Mouse (Mus musculus): ENCODE measurements around the gene Trcg1. TPM values are rescaled to one million over a fixed set of nuclear protein-coding genes. Genes with fewer than 3 reads are reported as not detected.

The Trcg1 gene
- polyA plus RNA-seq, 1 experiment, result not detected

DNA sequence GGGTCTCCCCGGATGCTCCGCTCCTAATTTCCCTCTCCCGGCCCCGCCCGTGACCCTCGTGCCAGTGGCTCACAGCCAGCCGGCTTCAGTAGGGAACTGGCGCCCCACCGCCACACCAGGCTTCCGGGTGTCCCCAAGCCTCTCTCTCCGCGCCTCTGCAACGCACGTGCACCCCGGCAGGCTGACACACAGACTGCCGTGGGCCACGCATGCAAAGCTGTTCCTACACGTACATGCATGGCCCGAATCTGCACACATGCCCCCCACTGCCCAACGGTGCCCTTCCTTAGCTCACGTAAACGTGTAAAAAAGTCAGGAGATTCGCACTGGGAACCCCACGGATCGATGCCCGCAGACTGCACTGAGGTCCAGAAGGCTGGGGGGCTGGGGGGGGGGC lies 25.2 kb downstream of the Trcg1 start:
- DNase-seq (ENCODE audit: extremely low spot score in 1 of 2, low spot score in 1 of 2), result peak in 1 of 2 experiments; percentile 50

DNA sequence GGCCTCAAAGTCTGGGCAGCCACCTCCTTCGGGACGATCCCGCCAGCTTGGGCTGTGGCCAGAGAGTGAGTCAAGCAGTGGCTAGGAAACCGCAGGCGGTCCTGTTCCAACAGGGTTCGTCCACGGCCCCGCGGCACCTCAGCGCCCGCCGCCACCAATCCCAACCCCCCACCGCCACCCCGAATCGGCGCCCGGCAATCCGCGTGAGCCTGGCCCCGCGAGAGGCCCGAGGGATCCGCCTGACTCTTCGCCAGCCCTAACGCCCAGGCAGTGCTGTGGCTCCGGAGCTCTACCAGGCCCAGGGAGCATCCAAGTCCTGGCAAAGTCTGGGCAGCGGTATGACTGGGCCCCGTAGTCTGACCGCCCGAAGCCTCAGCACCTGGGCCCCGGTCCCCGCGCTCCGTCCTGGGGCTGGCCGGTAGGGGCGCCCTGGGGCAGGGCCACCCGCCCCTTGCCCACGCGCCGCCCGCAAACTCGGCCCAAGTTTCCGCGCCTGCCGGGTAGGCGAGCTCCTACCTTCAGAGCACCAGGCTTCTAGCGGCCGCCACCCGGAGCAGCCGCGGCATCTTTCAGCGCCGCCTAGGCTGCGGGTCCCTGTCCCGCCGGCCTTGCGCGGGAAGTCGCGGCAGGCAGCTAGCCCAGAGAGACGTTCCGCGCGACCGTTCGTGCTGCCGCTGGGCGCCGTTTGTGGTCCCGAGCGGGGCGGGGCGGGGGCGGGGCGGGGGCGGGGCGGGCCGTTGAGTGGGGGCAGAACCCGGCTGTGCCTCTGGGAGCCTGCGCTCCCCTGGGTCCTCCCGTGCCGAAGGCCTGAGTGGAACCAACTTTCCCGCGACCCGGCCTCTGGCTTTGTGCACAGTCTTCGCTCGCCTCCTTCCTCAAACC lies 25.8 kb downstream of the Trcg1 start, which contains the start of gene 1700017B05Rik:
Gene 1700017B05Rik (minus strand): TSS at position 700 of the 882 bp plus-strand sequence.
- peak in 1 of 2 experiments; percentile 46 for DNase-seq (ENCODE audit: extremely low spot score in 1 of 2, low spot score in 1 of 2)

DNA sequence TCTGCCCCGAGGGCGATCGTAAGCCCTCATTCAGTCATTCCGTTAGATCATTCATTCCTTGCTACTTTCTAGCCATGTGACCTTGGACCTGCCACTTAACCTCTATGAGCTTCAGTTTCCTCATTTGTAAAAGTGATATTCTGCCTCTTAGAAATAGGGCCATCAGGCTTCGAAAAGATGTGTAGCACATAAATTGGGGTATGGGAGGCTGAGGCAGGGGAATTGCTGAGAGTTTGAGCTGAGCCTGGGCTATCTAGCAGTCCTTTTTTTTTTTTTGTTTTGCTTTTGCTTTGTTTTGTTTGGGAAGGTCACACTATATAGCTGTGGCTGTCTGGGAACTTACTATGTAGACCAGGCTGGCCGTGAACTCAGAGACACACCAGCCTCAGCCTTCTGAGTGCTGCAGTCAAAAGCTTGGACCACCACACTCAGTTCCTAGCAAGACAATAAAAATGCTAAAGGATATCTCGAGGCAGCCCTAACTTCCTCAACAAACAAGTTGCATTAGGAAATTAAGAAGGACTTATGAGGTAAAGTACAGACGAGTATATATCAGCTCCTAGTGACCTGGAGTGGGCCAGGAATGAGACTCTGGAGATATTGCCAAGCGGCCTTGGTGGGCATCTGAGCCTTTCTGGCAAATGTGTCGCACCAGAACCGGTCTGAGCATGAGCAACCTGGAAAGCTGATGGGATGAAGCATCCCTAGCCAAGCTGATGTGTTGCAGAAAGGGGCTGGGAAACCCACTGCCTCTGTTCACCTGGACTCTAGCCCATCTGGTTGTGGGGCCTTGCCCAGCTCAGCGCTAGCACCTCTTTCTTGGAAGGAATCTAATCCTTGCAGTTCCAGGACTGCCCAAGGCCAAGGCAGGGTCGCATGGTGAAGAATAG lies 26.7 kb downstream of the Trcg1 start:
- DNase-seq (ENCODE audit: extremely low spot score in 1 of 2, low spot score in 1 of 2), result no peak

DNA sequence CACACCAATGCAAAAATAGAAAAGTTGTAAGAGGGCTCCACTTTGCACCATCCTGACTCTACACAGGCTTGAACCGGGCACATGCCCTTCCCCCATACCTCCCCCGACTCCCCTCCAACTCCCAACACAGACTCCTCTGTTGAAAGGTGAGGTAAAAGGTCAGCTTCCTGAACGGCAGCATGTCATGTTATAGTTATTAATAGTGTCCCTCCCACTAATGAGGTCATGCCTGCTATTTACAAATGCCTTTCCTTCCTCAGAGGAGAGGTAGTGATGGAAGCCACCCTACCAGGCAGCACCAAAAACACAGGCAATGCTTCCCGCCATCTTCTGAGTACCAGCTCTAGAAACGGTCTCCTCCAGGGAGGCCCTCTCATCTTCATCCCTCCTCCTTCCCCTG lies 28.8 kb downstream of the Trcg1 start:
- no peak for DNase-seq (ENCODE audit: extremely low spot score in 1 of 2, low spot score in 1 of 2)

DNA sequence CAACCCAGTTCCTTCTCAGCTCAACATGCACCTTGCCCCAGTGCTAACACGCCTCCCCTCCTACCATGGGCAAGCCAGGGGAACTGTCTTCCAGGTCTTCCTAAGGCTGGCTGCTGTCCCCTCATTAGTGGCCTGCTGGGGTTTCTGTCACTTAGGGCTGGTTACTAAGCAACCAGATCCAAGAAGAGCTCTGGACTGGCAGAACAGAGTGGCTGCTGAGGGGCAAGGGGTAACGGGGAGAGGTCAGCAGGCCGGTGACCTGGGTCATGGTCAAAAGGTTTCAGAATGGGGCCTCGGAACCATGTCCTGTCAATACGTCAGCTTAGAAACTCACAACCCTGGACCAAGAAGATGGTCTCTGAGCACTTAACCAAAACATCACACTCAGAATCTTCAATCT lies 31.1 kb downstream of the Trcg1 start:
- DNase-seq (ENCODE audit: extremely low spot score in 1 of 2, low spot score in 1 of 2), result no peak

DNA sequence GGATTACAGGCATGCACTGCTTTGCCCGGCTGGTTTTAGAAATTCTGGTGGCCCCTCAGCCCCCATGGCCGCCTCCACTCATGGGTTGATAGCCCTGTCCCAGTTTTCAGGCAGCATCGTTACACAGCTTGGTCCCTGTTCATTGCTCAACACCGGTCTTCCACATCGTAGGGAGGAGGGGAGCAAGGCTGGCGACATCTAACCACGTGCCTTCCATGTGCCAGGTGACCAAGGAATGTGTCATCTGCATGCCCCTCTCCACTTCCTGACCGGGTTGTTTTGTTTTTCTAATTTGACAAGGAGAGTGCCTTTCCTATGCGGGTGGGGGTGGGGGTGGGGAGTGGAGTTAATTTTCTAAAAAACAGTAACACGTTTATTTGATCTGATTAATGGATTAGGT lies 31.7 kb downstream of the Trcg1 start:
- DNase-seq (ENCODE audit: extremely low spot score in 1 of 2, low spot score in 1 of 2), result no peak

DNA sequence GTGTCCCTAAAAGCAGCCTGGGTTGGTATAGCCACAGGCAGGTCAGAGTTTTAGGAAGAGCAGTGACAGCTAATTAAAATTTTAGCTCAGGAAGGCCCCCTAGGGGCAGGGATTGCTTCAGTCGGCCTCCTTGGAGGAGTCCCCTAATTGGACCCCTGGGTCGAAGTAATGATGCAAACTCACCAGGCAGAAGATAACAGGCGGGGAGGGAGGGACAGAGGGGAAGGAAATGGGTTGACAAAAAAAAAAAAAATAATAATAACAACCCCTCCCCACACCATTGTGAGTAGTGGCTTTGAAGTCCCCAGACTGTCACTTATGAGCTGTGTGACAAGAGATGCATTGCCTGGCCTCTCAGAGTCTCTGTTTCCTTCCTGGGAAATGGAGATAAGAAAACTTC lies 32.2 kb downstream of the Trcg1 start:
- DNase-seq (ENCODE audit: extremely low spot score in 1 of 2, low spot score in 1 of 2), result no peak

DNA sequence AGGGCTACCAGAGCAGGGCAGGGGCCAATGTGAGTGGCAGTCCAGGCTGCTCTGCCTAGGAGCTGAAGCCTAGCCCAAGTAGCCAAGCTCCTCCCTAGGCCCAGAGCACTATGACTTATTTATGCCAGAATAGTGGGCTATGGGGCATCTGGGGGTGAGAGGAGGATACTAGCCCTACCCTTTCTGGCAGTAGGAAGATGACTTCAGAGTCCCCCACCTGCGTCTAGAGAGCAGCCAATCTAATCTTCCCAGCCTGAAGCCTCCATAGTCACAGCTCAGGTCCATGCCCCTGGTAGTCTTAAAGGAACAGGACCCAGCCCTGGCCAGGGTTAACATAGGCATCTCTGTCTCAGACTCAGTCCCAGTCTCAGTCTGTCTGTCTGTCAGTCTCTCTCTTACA lies 33.0 kb downstream of the Trcg1 start:
- no peak for DNase-seq (ENCODE audit: extremely low spot score in 1 of 2, low spot score in 1 of 2)

DNA sequence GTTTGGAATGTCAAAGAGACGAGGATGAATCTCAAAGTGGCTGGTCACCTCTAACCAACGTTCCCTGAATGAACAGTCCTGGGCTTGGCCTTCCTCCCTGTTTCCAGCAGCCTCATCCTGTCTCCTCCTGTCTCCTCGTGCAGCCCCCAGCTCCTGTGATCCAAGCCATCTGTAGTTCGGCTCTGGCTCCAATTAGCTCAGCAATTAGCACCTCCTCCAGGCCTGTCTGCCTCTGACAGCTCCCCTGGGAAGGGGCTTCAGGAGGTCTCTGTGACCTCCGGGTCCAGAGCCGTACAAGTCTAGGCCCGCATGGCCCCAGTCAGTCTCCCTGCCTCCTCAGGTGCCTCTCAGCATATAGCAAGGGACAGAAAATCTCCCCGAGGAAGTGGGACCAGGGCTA lies 34.0 kb downstream of the Trcg1 start:
- DNase-seq (ENCODE audit: extremely low spot score in 1 of 2, low spot score in 1 of 2), result no peak

DNA sequence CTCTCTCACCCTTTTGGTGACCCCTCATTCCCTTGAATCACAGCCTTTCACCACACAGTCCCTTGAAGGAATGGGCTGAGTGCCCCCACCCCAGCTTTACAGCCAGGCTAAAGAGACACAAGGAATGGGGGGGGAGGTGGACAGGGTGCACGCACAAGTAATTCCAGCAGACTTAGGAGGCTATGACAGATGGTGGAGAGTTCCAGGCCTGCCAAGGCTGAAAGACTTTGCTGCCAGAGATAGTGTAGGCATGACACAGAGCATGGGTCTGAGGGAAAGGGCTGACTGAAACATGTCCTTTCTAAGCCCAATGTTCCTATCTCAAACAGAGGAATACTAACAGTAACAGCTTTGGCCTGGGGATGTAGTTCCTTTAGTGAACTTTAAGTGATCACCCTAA lies 34.7 kb downstream of the Trcg1 start:
- no peak for DNase-seq (ENCODE audit: extremely low spot score in 1 of 2, low spot score in 1 of 2)

DNA sequence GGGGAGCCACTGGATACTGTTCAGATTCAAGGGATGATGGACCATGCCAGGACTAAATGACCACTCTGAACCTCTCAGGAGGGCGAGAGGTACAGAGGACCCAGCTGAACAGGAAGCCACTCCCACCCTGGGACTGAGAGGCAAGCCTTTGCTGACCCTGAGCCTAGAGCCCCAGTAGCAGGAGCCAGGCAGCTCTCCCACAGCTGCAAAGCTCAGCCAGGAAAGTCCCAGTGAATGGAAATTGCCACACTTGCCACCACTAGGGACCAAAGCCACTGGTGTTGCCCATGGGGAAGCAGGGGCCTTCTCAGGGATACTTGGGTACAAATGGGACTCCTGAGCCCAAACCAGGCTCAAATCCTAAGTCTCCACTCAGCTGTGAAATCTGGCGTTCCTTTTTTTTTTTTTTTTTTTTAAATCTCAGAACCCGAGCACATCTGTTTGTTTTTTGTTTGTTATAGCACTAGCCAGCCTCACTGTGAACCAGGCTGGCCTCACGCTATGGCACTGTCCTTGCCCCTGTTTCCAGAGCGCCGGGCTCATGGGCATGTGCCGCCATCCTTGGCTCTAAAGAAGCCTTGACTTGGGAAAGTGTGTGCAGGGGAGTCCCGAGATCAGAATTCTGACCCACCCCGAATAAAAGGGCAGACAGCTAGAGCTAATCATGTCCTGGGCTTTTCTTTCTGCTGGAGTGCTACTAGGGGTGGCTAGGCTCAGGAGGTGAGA lies 35.6 kb downstream of the Trcg1 start:
- no peak for DNase-seq (ENCODE audit: extremely low spot score in 1 of 2, low spot score in 1 of 2)

DNA sequence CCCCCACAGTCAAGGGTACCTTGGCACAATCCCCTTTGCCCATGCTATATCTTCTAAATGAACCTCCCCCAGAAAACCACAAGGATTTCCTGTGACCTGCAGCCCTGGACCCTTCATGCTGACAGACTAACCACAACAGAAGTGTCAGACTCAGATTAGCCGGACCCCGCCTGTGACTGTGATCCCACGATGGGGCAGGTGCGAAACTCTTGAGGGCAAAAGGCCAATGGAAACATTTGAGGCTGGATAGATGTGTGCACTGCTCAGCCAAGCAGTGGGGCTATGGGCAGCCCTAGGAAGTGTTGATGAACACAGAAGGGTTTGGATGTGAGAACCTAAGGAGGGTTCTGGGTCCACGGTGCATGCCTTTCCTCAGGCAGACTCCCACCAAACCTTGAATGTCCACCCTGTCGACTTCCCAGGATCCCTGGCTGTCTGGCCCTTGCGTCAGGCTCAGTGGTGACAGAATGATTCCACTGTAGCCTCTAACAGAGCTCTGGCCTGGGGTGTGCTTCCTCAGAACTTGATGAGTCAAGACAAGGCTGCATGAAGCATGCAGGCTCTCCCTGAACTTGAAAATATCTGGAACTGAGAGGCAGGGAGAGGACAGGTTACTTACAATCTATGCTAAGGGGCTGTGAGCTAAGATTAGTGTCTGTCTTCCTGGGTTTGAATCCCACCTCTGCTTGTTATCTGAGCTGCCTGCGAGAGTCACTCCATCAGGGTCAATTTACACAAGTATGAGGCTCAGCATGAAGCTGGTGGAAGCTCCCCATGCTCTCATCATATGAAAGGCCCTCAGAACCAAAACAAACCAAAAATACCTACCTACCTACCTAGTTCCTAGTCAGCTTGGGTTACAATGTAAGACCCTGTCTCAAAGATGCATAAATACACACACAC lies 36.8 kb downstream of the Trcg1 start:
- DNase-seq (ENCODE audit: extremely low spot score in 1 of 2, low spot score in 1 of 2), result no peak

DNA sequence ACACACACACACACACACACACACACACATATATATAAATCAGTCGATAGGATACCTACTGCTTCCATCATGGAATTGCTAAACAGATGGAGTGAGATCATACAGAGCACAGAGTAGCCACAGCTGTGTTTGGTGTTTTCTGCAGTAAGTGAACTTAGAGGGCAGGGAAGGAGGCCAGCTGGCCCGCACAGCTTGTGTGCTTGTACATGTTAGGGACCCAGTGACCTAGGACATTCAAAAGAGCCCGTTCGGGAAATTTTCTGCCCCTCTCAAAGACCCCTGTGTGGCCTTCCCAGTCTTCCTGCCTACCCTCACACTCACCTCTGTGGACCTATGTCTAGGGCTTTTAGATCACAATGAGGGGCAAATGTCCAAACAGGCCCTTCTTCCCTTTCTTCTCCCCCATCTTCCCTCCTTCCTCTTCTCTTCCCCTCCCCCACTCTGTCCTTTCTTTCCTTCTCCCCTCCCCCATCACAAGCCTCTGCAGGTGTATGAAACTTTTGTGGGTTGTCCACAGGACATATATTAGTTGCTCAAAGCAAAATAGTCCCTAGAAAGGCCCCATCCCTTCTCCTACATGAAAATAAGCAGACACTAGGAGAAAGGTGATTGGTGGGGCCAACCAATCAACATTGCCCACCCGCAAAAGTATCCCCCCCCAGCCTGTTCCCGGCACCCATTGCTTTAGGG lies 37.6 kb downstream of the Trcg1 start:
- DNase-seq (ENCODE audit: extremely low spot score in 1 of 2, low spot score in 1 of 2), result no peak

DNA sequence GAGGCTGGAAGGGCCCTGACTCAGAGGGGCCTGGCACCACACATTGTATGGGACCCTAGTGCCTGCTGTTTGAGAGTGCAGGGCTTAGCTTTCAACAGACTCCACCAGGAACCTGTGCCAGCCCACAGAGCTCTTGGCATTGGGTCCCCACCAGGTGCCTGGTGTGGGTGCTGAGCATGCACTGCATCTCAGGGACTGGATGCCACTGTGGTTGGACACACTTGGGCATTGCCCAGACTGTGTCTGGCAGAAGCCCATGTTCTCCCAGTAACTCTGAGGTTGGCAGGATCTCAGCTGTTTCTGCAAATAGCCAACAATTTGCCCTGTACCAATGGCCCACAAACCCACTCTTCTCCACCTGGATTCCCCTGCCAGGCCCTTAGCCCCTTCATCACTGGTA lies 40.0 kb downstream of the Trcg1 start:
- peak in 1 of 2 experiments; percentile 28 for DNase-seq (ENCODE audit: extremely low spot score in 1 of 2, low spot score in 1 of 2)

DNA sequence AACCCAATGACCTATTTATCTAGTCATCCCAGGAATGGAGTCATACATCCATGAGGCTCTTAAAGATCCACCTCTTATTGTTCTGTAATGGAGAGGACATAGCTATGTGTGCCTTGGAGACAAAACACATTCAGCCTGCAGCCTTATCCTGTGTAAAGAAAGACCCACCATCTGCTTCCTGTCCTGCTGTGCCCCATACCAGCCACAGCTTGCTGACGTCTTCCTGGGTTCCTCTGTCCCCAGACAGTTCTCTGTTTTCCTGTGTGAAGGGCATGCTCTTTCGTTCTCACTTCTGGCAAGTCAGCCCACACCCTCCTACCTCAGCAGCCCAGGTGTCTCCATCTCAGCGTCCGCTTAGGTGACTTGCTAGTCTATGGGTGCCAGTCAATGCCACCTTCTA lies 41.9 kb downstream of the Trcg1 start:
- DNase-seq (ENCODE audit: extremely low spot score in 1 of 2, low spot score in 1 of 2), result no peak

DNA sequence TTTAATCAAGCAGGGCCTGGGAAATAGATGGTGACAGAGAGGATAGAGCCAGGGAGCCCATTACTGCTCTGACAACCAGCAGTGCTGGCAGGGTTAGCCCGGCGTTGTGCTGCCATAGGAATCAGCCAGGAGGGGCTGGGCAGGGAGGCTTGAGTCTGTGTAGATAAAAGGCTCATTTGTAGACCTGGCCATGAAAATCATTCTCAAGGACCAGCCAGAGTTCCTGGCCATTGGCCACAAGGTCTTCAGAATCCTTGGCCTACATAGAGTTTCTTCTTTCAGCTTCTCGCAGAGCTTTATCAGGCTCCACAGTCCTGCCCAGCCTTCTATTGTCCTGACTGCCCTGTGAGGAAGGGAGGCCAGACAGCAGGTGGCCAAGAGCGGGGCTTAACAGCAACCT lies 43.1 kb downstream of the Trcg1 start:
- DNase-seq (ENCODE audit: extremely low spot score in 1 of 2, low spot score in 1 of 2), result no peak

DNA sequence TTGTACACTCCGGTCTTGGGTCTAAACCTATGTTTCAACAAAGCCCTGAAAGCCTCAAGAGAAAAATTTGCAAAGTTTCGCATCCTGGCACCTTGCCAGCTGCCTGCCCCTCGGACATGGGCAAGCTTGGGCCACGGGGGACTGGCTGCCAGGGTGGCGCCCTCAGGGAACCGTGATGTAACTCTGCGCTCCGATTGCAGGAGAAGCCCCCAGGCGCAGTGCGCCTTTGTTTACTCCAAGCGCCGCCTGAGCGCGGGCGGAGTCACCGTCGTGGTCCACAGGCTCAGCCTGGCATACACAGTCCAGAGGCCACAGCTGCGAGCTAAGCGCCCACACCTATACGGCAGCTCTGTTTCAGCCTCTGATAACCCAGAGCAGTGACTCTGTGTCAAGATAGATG lies 45.2 kb downstream of the Trcg1 start:
- no peak for DNase-seq (ENCODE audit: extremely low spot score in 1 of 2, low spot score in 1 of 2)

DNA sequence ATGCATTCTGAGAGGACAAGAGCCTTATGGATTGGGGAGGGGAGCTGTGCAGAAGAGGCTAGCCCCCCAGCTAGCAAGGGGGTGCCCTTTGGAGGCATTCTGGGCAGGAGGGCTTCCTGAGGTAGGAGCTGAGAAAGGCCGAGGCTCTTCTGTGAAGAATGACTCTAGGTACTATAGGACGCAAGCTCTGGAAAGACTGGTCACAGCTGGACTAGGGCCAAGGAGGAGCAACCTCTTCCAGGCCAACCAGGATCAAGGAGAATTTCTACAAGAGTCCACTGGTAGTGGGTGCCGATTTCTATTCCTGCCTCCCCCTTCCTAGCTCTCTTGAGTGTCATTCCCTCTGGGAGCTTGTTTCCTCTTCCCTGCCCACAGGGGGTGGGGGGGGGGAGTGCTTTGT lies 46.3 kb downstream of the Trcg1 start:
- no peak for DNase-seq (ENCODE audit: extremely low spot score in 1 of 2, low spot score in 1 of 2)

DNA sequence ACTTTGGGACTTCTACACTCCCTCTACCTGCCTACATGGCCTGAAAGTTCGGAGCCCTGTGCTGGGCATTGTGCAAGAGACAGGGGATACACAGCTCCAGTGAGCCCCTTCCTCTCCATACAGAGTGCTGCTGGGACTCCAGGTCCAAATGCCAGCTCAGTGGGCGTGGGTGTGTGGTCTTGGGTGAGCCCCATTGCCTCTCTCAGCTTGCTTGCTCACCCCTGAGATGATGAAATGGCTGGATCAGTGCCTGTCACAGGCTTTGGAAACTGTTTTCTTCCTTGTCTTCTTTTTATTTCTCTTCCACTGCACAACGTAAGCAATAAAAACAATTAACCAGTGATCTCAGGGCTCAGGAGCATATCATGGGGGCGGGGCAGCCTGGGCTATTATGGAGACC lies 47.0 kb downstream of the Trcg1 start:
- no peak for DNase-seq (ENCODE audit: extremely low spot score in 1 of 2, low spot score in 1 of 2)

All from frontal cortex, adult 2 months (tissue).